Mouse (Mus musculus) layer of hippocampus, adult 18-20 months (tissue): ENCODE measurements around the gene Nedd8. TPM values are rescaled to one million over a fixed set of nuclear protein-coding genes. Genes with fewer than 3 reads are reported as not detected.

Source experiments
- DNase-seq, 2 experiments: peaks; one replicate each; pipeline ENCODE4 v3.0.0; 2022; ENCODE audit warnings: low spot score in 2 of 2
- total RNA-seq, 2 experiments: library from RNA; stranded (reverse); gene quantifications; 2 replicates each; pipeline ENCODE4 v1.2.3; 2021

Nedd8 gene
- total RNA-seq, 2 experiments from 2014 or later = 294 to 304 TPM

DNA sequence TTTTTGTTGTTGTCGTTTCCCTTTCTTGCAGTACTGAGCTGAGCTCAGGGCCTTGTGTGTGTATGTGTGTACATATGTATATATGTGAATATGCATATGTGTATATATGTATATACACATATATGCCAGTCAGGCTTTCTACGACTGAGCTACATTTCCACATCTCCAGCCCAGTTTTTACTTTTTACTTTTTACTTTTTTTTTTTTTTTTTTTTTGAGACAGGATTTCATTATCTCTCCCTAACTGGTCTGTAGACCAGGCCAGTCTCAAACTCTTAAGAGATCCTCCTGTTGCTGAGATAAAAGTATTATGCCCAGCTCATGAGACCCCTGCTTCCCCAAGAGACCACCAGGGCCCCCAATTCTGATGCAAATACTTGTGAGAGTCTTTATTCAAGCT, 55.1 kb downstream of the Nedd8 start:
- DNase-seq = no peak

DNA sequence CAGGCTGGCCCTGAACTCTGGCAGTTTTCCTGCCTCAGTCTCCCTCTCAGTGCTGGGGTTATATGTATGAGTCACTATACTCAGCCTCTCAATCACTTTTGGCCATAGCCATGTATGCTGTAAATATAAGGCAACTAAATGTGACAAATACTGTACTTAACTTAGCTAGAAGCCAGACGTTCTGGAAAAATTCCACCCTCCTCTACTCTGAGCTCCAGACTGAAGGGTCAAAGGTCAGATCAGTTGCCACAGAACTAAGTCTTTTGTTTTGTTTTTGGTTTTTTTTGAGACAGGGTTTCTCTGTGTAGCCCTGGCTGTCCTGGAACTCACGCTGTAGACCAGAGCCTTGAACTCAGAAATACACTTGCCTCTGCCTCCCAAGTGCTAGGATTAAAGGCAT, 56.0 kb downstream of the Nedd8 start:
- DNase-seq = no peak

DNA sequence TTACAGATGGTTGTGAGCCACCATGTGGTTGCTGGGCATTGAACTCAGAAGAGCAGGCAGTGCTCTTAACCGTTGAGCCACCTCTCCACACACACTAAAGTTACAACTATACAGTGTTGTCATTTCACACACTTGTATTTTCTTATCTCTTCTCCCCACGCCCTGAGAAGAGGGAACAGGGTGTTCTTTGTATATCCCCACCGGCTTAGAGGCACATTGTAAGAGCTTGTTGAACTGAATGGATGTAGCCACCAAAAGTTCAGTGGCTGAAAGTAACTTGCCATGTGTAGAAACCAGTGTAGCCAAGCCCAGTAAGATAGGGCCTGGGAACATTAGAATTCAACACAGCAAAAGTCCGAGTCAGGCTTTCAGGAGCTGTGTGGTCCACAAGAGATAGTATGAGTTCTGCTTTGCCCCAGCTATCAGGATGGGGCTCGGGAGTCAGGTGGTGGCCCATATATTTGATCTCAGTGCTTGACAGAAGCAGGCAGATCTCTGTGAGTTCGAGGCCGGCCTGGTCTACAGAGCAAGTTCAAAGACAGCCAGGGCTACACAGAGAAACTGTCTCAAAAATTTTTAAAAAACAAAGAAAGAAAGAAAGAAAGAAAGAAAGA, 57.3 kb downstream of the Nedd8 start:
- no peak for DNase-seq

DNA sequence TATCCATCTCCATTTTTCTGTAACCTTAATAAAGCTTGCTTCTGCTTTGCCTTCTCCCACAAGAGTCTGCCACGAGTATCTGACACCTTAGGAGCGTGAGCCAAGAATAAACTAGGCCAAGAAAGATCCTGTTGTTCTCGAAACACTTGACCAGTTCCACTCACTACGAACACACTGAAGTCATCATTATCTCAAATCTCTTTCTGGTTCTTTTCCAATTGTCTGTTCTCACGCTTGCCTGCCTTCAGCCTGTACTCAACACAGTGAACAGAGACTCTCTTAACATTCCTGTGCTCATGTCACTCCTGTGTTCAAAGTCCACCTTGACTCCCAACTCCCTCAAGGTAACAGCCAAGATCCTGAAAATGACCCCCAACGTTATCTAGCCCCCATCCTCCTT, 58.6 kb downstream of the Nedd8 start:
- DNase-seq = no peak

Other genes starting within 250 kb of the Nedd8 start
- gene Dhrs4, start 193.4 kb downstream of the Nedd8 start, total RNA-seq = 10 to 100 TPM; 20.2 to 22.1 TPM
- 10 to 100 TPM; 46.8 to 50.8 TPM for gene Carmil3, start 181.5 kb downstream of the Nedd8 start, total RNA-seq
- 100 to 1,000 TPM; 653 to 657 TPM for gene Cpne6, start 161.7 kb downstream of the Nedd8 start, total RNA-seq
- 1 to 10 TPM; 1.7 to 2.2 TPM for gene Nrl, start 147.1 kb downstream of the Nedd8 start, total RNA-seq
- 10 to 100 TPM; 50.9 to 54.2 TPM for gene Pck2, start 131.9 kb downstream of the Nedd8 start, total RNA-seq
- 10 to 100 TPM; 72.2 to 83.8 TPM for gene Dcaf11, start 112.1 kb downstream of the Nedd8 start, total RNA-seq
- 1 to 10 TPM in 1 of 2 experiments, under 1 TPM in 1; 0.79 to 1.6 TPM for gene A730061H03Rik, start 111.7 kb downstream of the Nedd8 start, total RNA-seq
- not detected for gene Fitm1, start 96.5 kb downstream of the Nedd8 start, total RNA-seq
- gene Psme1, start 94.0 kb downstream of the Nedd8 start, total RNA-seq = 10 to 100 TPM; 54.0 to 56.6 TPM
- 10 to 100 TPM; 43.3 to 49.5 TPM for gene Emc9, start 86.8 kb downstream of the Nedd8 start, total RNA-seq
- gene Psme2, start 81.0 kb downstream of the Nedd8 start, total RNA-seq = 10 to 100 TPM; 53.7 to 57.4 TPM
- 10 to 100 TPM; 38.0 to 43.0 TPM for gene Rnf31, start 80.4 kb downstream of the Nedd8 start, total RNA-seq
- 10 to 100 TPM; 10.9 to 13.3 TPM for gene Irf9, start 68.6 kb downstream of the Nedd8 start, total RNA-seq
- gene Rec8, start 54.1 kb downstream of the Nedd8 start, total RNA-seq = 1 to 10 TPM; 1.4 to 1.8 TPM
- 100 to 1,000 TPM; 119 to 128 TPM for gene Ipo4, start 36.2 kb downstream of the Nedd8 start, total RNA-seq
- gene Gm49378, start 34.2 kb downstream of the Nedd8 start, total RNA-seq = 1 to 10 TPM; 2.7 to 3.8 TPM
- 10 to 100 TPM; 39.6 to 40.8 TPM for gene Tm9sf1, start 28.3 kb downstream of the Nedd8 start, total RNA-seq
- gene Tssk4, start 21.9 kb downstream of the Nedd8 start, total RNA-seq = 1 to 10 TPM in 1 of 2 experiments, under 1 TPM in 1; 0.79 to 1.2 TPM
- 10 to 100 TPM; 45.5 to 52.3 TPM for gene Mdp1, start 11.6 kb downstream of the Nedd8 start, total RNA-seq
- 10 to 100 TPM; 23.3 to 26.4 TPM for gene Gmpr2, start 183 bp downstream of the Nedd8 start, total RNA-seq
- gene Tinf2, start 9.7 kb upstream of the Nedd8 start, total RNA-seq = 10 to 100 TPM; 12.3 to 15.2 TPM
- gene Tgm1, start 41.8 kb upstream of the Nedd8 start, total RNA-seq = not detected
- 10 to 100 TPM; 43.7 to 45.7 TPM for gene Rabggta, start 50.1 kb upstream of the Nedd8 start, total RNA-seq
- 10 to 100 TPM; 83.2 to 98.7 TPM for gene Dhrs1, start 73.6 kb upstream of the Nedd8 start, total RNA-seq
- 10 to 100 TPM; 11.7 to 14.5 TPM for gene Nop9, start 73.6 kb upstream of the Nedd8 start, total RNA-seq
- 1 to 10 TPM; 1.7 to 2.2 TPM for gene Cideb, start 86.3 kb upstream of the Nedd8 start, total RNA-seq
- under 1 TPM; 0.12 to 0.13 TPM for gene Ltb4r2, start 89.3 kb upstream of the Nedd8 start, total RNA-seq
- gene Ltb4r1, start 93.8 kb upstream of the Nedd8 start, total RNA-seq = under 1 TPM in 1 of 2 experiments, not detected in 1; 0.45 TPM
- 1 to 10 TPM; 3.1 to 4.4 TPM for gene Adcy4, start 112.0 kb upstream of the Nedd8 start, total RNA-seq
- 1 to 10 TPM in 1 of 2 experiments, under 1 TPM in 1; 0.52 to 1.1 TPM for gene Ripk3, start 116.7 kb upstream of the Nedd8 start, total RNA-seq
- 1 to 10 TPM; 1.4 to 2.3 TPM for gene Nfatc4, start 151.0 kb upstream of the Nedd8 start, total RNA-seq
- 1 to 10 TPM; 7.0 to 8.0 TPM for gene Nynrin, start 181.9 kb upstream of the Nedd8 start, total RNA-seq
- under 1 TPM; 0.15 to 0.64 TPM for gene Cbln3, start 212.3 kb upstream of the Nedd8 start, total RNA-seq
- gene Khnyn, start 212.8 kb upstream of the Nedd8 start, total RNA-seq = 10 to 100 TPM; 11.4 to 12.2 TPM
- gene Sdr39u1, start 228.2 kb upstream of the Nedd8 start, total RNA-seq = 10 to 100 TPM; 71.8 to 74.1 TPM